Mouse (Mus musculus): ENCODE results near the gene Kcnj8.
A peak's percentile ranks its signal among the peaks of the same experiment; 100 is the strongest.

Kcnj8 gene

GRCm38 (mm10) chr6:142571055-142571618 lies at the start of gene Kcnj8:
Kcnj8 (minus strand) TSS chr6:142571614.
- DNase-seq (ENCODE audit: low spot score in 2 of 2), result peak in 1 of 2 experiments; percentile 23

GRCm38 (mm10) chr6:142616659-142617058 lies 45.2 kb upstream of the Kcnj8 start:
- no peak for DNase-seq (ENCODE audit: low spot score in 2 of 2)

- DNase-seq (ENCODE audit: low spot score in 2 of 2), result no peak
These were observed 42.9 kb upstream of the Kcnj8 start for GRCm38 (mm10) chr6:142614324-142614723.

GRCm38 (mm10) chr6:142612366-142612765 lies 41.0 kb upstream of the Kcnj8 start:
- no peak for DNase-seq (ENCODE audit: low spot score in 2 of 2)

- no peak for DNase-seq (ENCODE audit: low spot score in 2 of 2)
These were observed 38.3 kb upstream of the Kcnj8 start for GRCm38 (mm10) chr6:142609401-142610373.

GRCm38 (mm10) chr6:142607080-142607479 lies 35.7 kb upstream of the Kcnj8 start:
- DNase-seq (ENCODE audit: low spot score in 2 of 2), result no peak

- no peak for DNase-seq (ENCODE audit: low spot score in 2 of 2)
These were observed 31.4 kb upstream of the Kcnj8 start for GRCm38 (mm10) chr6:142602772-142603171.

GRCm38 (mm10) chr6:142578831-142579230 lies 7.4 kb upstream of the Kcnj8 start:
- no peak for DNase-seq (ENCODE audit: low spot score in 2 of 2)

GRCm38 (mm10) chr6:142577801-142578200 lies 6.4 kb upstream of the Kcnj8 start:
- DNase-seq (ENCODE audit: low spot score in 2 of 2), result no peak

GRCm38 (mm10) chr6:142572876-142573275 lies 1.5 kb upstream of the Kcnj8 start:
- no peak for DNase-seq (ENCODE audit: low spot score in 2 of 2)

GRCm38 (mm10) chr6:142571629-142572360 lies 381 bp upstream of the Kcnj8 start:
- no peak for DNase-seq (ENCODE audit: low spot score in 2 of 2)

- no peak for DNase-seq (ENCODE audit: low spot score in 2 of 2)
These were observed 1.2 kb downstream of the Kcnj8 start for GRCm38 (mm10) chr6:142570046-142570770.

- DNase-seq (ENCODE audit: low spot score in 2 of 2), result no peak
These were observed 2.6 kb downstream of the Kcnj8 start for GRCm38 (mm10) chr6:142568713-142569357.

GRCm38 (mm10) chr6:142567452-142567851 lies 4.0 kb downstream of the Kcnj8 start:
- no peak for DNase-seq (ENCODE audit: low spot score in 2 of 2)

GRCm38 (mm10) chr6:142564746-142565145 lies 6.7 kb downstream of the Kcnj8 start:
- no peak for DNase-seq (ENCODE audit: low spot score in 2 of 2)

GRCm38 (mm10) chr6:142561151-142561550 lies 10.3 kb downstream of the Kcnj8 start:
- no peak for DNase-seq (ENCODE audit: low spot score in 2 of 2)

GRCm38 (mm10) chr6:142558772-142559679 lies 12.4 kb downstream of the Kcnj8 start:
- DNase-seq (ENCODE audit: low spot score in 2 of 2), result no peak

- DNase-seq (ENCODE audit: low spot score in 2 of 2), result no peak
These were observed 13.3 kb downstream of the Kcnj8 start for GRCm38 (mm10) chr6:142558076-142558475.

- DNase-seq (ENCODE audit: low spot score in 2 of 2), result no peak
These were observed 15.4 kb downstream of the Kcnj8 start for GRCm38 (mm10) chr6:142555988-142556387.

GRCm38 (mm10) chr6:142551482-142551881 lies 19.9 kb downstream of the Kcnj8 start:
- no peak for DNase-seq (ENCODE audit: low spot score in 2 of 2)
